Mouse (Mus musculus): Measurements from ENCODE around the gene Tspan5.

The Tspan5 gene

DNA sequence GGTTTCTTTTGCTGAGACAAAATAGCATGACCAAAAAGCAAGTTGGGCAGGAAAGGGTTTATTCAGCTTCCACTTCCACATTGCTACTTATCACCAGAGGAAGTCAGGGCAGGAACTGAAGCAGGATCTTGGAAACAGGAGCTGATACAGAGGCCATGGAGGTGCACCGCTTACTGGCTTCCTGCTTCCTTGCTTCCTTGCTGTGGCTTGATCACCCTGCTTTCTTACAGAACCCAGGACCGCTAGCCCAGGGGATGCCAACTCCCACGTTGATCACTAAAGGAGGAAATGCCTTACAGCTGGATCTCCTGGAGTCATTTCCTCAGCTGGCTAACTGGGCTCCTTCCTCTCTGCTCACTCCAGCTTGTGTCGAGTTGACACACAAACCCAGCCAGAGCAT is 135.7 kb downstream of the Tspan5 start:
- DNase-seq (ENCODE audit: low spot score): no peak

DNA sequence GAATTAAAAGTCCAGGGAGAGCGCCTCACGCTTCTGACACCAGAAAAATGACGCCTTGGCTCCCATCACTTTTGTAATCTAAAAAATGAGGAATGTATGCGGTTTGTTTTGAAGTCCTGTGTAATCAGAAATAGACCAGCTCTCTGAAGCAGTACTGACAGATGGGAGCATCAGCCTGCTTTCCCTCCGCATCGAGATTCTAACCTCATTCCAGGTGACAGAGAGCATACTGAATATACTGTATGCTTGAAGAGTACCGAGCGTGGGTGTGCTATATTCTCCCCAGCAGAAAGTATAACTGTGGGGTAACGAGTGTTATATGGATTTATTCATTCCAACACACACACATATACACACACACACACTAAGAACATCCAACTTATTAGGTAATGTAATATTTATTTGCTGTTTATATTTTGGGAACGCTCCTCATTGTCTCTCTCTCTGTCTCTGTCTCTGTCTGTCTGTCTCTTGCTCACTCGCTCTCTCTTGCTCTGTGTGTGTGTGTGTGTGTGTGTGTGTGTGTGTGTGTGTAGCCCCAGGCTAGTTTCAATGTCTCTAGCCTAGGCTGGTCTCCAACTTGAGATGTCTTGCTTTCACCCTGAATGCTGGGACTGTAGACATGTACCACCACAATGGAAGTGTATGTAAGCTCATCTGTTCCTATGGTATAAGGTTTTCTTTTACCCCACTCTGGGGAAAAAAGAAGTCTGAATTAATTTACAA is 139.2 kb downstream of the Tspan5 start:
- no peak for DNase-seq (ENCODE audit: low spot score)

DNA sequence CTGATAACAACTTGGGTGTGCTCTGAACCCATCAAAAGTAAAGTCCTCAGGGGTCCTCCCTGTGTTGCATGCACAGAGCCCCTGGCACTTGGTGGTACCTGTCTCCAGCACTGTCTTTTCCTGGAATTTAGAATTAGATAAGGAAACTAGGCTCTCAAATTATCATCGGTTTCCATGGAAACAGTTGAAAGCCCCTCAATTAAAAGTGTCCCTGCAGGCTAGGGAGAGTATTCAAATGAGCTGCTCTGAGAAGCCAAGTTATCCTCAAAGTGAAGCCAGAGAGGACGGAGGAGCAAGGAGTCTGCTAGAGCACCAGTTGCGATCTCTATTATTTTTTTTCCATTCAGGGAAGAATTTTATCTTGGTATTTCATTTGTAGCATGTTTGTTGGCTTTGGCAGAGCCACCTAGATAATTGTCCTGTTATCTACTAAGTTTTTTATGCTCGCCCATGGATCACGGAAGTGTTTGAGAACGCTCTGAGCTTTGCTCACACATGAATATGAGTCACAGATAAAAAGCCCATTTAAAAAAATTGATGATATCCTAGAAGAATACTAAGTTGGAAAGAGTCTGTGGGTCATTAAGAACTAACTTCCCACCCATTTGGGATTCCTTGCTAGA is 139.8 kb downstream of the Tspan5 start:
- DNase-seq (ENCODE audit: low spot score): peak; percentile 23

DNA sequence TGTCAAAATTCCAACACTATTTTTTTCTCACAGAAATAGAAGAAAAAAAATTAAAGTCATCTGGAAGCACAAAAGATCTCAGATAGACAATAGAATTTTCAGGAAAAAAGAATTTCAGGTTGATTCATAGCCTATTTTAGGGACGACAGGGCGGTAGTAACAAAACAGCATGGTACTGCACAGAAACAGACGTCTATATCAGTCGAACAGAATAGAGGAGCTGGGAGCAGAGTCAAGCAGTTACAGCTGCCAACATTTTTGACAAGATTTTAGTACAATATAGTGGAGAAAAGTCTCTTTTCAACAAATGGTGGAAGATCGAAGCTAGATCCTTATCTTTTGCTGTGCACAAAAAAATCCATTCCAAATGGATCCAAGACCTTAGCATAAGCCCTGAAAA is 144.1 kb downstream of the Tspan5 start:
- no peak for DNase-seq (ENCODE audit: low spot score)

DNA sequence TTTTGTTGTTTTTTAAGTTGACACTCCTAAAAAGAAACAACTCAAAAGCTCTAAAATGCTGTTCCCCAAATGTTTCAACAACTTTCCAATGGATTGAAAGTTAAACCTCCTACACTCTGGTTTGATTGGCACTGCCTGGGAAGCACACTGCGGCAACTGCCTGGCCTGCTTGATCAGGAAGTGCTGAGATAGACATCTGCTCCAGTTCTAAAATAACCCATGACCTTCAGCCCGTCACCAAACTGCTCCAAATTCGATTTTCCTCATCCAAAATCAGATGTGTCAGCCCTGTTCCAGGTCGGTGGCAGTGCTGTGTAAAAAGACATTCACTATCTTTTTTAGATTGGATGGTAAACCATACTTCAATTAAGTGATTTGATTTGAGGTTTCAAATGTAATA is 147.2 kb downstream of the Tspan5 start:
- no peak for DNase-seq (ENCODE audit: low spot score)

DNA sequence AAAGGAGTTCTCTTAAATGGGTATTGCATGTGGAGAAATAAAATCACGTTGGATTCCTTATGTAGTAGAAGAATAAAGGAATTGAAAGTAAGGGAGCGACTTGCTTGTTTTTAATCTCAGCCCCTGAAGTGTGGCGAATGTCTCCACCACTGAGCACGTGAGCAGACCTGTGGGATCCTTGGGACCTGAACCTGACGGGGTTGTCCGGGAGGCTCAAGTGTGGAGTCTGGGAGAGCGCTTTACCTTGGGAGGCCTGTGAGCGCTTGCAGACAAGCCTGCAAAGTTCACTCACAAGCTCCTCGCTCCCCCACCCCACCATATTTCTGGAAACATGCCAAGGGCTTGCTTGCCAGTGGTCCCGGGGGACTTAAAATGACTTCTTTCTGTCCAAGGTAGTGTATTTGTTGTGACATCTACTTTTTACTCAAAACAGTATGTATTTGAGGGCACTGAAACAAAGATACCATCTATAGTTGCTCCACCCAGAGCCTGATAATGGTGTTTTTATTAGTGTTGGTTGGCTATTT is 147.8 kb downstream of the Tspan5 start:
- no peak for DNase-seq (ENCODE audit: low spot score)

DNA sequence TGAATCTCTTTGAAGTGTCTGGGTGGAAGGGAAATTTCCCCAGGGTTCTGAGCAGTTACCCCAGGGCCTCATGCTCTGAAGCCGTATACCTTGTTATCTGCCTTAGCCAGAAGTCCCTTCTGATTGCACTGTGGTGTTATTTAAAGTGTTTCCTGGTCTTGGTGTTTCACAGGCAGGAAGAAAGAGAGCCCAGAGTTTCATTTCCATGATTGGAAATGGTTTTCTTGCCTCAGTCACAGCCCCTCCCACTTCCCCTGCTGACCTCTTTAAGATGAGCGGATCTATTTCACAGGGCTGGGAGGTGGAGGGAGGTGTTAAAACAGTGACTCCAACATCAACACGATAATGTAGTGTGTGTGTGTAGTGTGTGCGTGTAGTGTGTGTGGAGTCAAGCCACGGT is 151.5 kb downstream of the Tspan5 start:
- DNase-seq (ENCODE audit: low spot score): no peak

DNA sequence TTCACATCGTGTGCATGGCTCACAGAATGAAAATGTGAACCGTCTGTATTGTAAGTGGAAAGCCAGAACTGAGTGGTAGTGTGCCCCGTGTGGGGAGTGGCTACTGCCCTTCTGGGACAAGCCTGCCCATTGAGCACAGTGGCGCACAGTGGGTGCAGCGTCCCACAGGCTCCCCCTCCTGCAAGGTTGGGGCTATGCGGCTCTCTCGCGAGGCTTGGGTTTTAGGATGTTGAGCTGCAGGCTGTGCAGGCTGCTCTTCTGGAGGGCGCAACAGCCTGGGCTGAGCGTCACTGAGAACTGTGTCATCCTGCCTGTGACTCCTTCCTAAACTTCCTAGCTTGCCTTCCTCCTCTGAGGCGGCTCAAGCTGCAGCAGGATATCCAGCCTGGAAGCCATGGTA is 155.5 kb downstream of the Tspan5 start:
- no peak for DNase-seq (ENCODE audit: low spot score)

DNA sequence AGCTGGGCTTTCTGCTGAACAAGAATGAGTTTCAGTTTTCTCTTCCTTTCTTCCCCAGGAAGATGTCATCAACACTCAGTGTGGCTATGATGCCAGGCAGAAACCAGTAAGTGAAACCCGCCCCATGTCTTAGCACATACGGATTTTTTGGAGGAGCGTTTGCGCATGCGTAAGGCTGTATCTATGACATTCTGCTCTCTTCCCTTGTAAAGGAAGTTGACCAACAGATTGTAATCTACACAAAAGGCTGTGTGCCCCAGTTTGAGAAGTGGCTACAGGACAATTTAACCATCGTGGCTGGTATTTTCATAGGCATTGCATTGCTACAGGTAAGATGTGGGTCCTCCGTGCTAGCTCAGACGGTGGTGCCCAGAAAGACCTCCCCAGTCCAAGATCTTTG is 156.1 kb downstream of the Tspan5 start:
- DNase-seq (ENCODE audit: low spot score): no peak

DNA sequence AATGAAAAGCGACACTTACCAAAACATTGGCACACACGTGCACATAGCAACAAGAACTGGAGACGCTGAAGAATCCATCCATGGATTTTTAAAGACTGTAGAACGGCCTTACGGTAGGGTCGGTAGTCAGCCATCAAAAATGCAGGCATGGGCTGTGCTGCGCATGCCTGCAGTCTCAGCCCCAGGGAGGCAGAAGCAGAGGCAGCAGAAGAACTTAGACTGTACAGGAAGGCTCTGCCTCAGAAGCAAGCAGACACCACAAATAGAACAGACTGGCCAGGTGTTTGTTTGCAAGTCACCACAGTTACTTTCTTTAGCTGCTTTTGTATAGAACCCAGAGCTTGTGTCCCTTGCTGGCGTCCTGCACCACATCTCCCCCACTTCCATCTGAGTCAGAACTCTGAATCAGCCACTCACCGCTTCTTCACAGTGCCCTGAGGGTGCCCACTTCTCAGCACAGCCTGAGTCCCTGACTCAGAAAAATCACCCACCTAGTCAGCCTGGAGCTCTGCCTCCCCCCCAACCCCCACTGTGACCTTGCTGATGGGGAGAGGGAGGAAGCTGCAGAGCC is 158.7 kb downstream of the Tspan5 start:
- no peak for DNase-seq (ENCODE audit: low spot score)

DNA sequence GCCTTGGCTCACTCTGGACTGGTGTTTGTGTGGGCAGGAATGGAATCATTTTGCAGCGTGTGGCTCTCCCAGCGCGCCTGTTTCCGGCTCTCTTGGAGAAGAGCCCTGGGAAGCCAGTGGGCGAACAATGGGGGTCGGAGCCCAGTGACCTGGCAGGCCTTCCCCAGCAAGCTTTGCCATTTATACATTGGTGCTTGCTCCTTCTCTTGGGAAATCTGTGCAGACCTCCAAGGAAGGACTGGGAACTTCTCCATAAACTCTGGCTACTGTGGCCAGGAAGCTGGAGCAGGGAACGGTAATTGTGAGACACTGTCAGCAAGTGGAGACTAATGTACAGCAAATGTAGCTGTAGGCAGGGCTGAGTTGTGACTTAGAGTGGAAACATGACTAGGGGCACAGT is 163.7 kb downstream of the Tspan5 start:
- DNase-seq (ENCODE audit: low spot score): peak; percentile 14

DNA sequence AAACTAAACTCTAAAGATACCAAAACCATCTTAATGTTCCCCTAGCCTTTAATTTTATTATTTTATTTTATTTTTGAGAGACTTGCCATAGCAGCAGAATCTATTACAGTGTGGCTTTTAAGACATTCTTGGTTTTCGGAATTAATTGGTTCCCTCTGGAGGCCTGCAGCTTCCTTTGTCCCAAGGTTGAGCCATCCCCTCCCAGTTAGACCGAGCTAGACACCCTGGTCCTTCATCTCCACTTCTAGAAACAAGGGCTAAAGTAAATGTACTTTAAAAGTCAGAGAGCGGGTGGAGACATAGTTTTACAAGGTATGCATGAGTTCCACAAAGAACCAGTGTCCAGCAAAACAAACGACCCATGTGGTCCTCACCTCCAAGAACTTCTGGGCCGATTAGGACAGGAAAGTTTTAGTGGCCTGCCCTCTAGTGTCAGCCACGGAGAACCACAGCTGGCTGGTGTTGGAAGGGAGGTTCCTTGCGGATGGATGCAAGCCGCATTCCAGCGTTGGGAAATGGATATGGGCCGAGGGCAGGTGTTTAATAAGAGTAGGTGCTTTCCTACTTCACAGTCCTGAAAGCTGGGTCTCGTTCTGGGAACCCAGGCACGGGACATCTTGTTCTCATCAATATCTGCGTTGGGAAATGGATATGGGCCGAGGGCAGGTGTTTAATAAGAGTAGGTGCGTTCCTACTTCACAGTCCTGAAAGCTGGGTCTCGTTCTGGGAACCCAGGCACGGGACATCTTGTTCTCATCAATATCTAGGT is 164.3 kb downstream of the Tspan5 start:
- DNase-seq (ENCODE audit: low spot score): peak; percentile 76

DNA sequence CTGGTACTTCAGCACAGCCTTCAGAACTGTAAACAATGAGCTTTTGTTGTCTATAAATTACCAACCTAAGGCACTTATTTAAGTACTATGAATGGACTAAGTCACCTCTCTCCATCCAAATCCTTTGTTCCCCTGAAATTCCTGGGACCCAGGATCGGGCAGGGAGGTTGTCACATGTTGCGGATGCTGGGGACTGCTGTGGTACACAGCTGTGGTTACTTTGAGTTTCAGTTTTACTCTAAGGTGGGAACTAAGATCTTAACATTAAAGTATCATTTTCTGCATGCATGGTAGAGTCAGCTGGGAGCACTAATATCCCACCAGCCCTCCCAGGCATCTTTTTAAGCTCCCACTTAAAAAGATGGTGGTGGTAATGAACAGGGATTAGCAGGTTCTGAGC is 167.3 kb downstream of the Tspan5 start:
- no peak for DNase-seq (ENCODE audit: low spot score)

DNA sequence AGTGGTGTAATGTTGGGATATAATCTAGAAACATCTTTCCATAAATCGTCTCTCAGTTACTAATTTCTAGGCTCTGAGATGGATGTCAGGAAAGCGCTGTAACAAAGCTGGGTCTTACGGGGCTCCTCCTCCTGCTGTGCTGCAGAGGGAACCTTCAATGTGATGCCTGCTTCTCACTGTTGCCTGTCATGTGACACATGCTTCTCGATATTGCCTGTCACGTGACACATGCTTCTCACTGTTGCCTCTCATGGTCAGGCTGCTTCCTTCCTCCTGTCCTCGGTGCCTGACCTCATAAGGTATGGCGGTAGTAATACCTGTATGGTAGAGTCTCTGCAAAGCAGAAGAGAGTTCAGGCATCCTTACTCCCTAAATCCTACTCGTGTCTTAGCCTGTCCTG is 170.5 kb downstream of the Tspan5 start:
- no peak for DNase-seq (ENCODE audit: low spot score)

DNA sequence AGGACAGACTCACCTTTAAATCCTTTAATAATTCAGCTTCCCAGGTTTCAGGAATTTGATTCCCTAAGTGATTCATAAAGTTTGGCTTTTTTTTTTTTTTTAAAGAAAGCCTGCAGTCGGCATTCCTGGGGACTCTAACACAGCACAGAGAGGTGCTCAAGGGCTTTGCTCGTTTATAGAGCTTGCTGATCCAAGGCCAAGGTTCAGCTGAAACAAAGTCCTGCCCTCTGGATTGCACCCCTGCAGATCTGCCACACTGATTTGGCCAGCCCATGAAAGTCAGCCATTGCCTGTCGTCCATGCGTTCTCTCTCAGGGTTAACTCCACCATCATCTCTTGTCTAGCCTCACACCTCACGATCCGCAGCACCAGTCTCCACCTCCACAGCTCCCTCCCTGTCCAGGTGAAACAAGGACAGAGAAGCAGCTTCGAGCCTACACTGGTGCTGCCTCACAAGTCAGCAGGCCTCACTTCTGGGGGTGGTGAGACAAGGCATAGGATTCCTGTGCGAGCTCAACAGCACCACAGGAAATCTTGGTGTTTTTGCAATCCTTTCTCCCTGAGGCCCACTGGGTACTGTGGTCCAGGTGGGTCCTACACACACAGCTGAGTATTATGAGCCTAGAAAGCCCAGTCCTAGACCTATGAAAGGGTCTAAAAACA is 172.8 kb downstream of the Tspan5 start:
- DNase-seq (ENCODE audit: low spot score): no peak

DNA sequence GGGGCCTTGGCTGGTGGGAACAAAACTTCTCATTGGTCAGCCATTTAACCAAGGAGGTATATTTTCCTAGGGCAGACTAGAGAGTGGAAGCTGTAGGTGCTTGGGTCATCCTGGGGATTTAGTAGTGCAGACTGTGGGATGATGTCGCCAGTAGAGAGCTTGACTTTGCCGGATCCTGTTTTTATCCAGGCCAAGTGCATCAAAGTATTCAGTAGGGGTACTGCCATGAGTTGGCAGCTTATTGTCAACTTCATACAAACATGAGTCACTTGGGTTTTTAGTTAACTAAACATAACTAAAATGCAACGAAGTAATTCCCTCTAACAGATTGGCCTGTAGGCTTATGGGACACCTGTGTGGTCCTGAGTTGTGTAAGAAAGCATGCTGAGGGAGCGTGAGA is 174.6 kb downstream of the Tspan5 start:
- no peak for DNase-seq (ENCODE audit: low spot score)

DNA sequence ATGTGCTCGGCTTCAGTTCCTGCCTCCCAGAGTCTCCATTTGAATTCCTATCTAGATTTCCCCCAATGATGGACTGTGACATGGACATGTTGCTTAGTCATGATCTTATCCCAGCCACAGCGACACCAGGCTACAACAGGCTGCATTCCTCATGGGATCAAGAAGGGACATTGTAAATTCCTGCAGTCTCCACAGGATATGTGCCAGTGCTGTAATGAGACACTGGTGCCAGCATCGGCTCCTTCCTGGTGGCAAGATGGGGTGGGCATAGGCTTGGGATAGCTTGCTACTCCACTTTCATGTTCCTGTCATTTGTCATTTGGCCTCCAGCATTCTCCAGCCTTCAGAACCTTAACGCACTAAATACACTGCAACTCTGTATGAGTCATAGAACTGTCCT is 175.0 kb downstream of the Tspan5 start:
- DNase-seq (ENCODE audit: low spot score): no peak

DNA sequence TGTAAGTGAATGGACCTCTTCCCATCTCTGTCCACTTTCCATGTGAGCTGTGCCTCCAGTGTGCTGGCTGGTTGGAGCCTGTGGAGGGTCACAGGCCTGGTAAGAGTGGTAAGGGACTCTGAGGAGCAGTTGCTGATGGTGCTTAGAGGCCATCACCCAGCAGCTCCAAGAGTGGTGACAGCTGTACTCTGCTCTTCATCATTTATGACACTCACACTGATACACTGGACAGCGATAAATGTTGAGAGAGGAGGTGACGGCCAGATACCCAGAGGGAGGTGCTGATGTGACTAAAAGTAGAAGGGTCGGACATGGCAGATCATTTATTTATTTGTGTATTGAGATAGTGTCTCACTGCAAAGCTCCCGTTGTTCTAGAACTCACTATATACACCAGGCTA is 176.2 kb downstream of the Tspan5 start:
- DNase-seq (ENCODE audit: low spot score): no peak

DNA sequence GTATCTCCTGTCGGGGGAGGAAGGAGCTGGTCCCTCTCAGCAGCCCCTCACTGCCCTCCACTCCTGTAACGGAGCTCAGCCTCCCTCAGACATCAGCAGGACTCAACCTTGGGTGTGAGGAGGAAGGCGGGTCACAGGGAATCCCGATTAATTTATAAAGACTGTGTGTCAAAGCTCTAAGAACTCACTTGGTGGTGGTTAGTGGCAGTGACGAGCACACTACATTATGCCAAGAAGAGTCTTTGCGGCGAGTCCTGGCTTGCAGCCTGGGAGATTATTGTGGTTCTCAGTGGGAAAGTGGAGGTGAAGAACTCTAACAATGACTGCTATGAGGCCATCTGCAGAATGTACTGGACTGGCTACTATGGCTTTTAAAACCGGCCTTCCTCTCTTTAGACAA is 184.2 kb downstream of the Tspan5 start:
- no peak for DNase-seq (ENCODE audit: low spot score)

DNA sequence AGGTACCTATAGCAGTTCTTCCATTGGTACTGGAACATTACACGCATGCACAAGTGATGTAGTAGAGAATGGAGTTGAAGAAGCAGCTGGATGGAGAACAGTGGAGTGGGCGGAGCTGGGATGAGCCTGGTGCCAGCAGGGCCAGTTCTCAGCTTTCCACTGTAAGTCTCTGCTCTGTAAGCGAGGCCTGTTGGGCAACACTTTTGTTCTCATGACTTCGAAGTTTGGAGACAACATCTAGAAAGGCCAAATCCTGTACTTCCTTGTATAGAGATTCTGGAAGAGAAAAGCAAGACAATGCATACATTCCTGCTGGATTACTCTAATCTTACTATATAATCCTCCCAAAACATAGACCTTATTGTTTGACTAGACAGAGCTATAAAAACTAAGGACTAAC is 185.4 kb downstream of the Tspan5 start:
- DNase-seq (ENCODE audit: low spot score): no peak

DNA sequence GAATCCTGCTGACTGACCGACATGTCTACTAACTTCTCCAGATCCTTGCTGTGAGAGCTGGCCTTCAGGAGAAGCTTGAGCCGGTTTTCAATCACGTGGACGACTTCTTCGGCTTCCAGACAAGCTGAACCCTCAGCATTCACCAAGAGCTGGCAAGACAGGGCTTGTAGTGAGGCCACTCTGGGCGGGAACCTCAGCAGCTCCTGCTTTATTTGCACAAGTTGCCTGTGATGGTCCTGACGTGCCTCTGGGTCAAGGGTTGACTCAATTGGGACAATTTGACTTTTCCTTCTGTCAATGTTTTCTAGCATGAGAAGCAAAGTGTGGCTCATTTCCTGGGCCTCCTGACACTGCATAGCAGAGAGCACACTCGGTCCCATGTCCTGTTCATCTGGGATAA is 194.8 kb downstream of the Tspan5 start:
- DNase-seq (ENCODE audit: low spot score): peak; percentile 51

DNA sequence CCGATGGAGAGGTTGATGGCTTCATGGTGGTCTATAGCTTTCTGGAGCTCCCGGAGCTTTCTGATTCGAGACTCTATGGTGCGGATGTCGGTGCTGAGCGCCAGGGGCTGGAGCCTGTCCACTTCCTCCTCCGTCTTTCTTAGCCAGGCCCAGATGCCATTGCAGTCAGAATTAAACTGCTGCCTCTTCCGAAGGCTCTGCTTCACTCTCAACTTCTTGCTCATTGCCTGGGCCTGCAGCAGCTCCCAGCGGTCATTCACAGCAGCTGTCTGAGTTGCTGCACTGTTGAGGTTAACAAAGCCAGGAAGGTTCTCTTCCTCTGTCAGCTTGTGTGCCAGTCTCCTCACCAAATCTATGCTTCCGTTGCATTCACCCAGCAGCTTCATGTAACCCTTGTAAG is 195.2 kb downstream of the Tspan5 start:
- no peak for DNase-seq (ENCODE audit: low spot score)

Data from urinary bladder, postnatal 14 days (tissue).